Mouse (Mus musculus) lung, embryonic 16.5 days (tissue): ENCODE results near the gene St5. TPM values are rescaled to one million over a fixed set of nuclear protein-coding genes. Genes with fewer than 3 reads are reported as not detected.

ENCODE experiments used
- ATAC-seq: fragments of 200-750 bp; cut with Nextera tagmentation; 2 replicates; pipeline ENCODE4 v1.8.0; 2017; ENCODE audit warnings: low read depth, mild to moderate bottlenecking, moderate library complexity
- H3K27ac ChIP-seq: fragments of 300-500 bp; sonication (generic); 2 replicates; pipeline ENCODE4 v1.5.1; 2014; ENCODE audit warnings: mild to moderate bottlenecking, control low read depth, low read length
- H3K27me3 ChIP-seq: fragments of 300-500 bp; sonication (generic); 2 replicates; pipeline ENCODE4 v1.6.1; 2014; ENCODE audit warnings: low read depth, low read length, mixed read lengths; ENCODE audit not compliant: control insufficient read depth, insufficient read depth
- H3K36me3 ChIP-seq: fragments of 300-500 bp; sonication (generic); 2 replicates; pipeline ENCODE4 v1.6.1; 2014; ENCODE audit warnings: low read length; ENCODE audit not compliant: control insufficient read depth, insufficient read depth
- H3K4me1 ChIP-seq: fragments of 300-500 bp; sonication (generic); replicated peaks from 2 replicates; pipeline ENCODE4 v1.6.1; 2014; ENCODE audit warnings: low read length, mixed read lengths; ENCODE audit not compliant: control insufficient read depth, insufficient read depth
- H3K4me2 ChIP-seq: fragments of 300-500 bp; sonication (generic); 2 replicates; pipeline ENCODE4 v1.6.1; 2014; ENCODE audit warnings: low read depth, low read length, control low read depth
- H3K4me3 ChIP-seq: fragments of 300-500 bp; sonication (generic); 2 replicates; pipeline ENCODE4 v1.5.1; 2014; ENCODE audit warnings: mild to moderate bottlenecking, low read length, control low read depth
- H3K9ac ChIP-seq: fragments of 300-500 bp; sonication (generic); 2 replicates; pipeline ENCODE4 v1.6.1; 2014; ENCODE audit warnings: low read length, control low read depth
- H3K9me3 ChIP-seq: fragments of 300-500 bp; sonication (generic); 2 replicates; pipeline ENCODE4 v1.6.1; 2016; ENCODE audit warnings: low read length; ENCODE audit not compliant: control insufficient read depth
- WGBS: fragments of 180-500 bp; shearing (Covaris S2); extraction: QIAGEN DNeasy Blood & Tissue Kit; methylation state at CpG from one replicate; pipeline ENCODE4 v1.1.7; 2014; 5-methylcytosine and 5-hydroxymethylcytosine counted together
- polyA plus RNA-seq: library from polyadenylated mRNA; unstranded; fragments of >200 nt; fragmentation: Nextera tagmentation; extraction: Ambion mirVana; gene quantifications from 2 replicates; pipeline ENCODE4 v1.2.1, GENCODE M21; 2015

St5 gene
- polyA plus RNA-seq, 1 experiment from 2014 or later: 77.5 TPM

GRCm38 (mm10) chr7:109525740-109526663, 177.4 kb downstream of the St5 start:
- Histone ChIP-seq H3K9ac (no peak overlapping the region), H3K27ac (peak overlapping the region; percentile 28; the same call in 1 of the 2 replicates), H3K4me1 (peaks cover 4% of the 10 kb centered on the region), H3K4me3 (no peak overlapping the region), H3K4me2 (no peak overlapping the region), H3K27me3 (no peaks in the 10 kb centered on the region), H3K36me3 (peaks cover 54% of the 10 kb centered on the region), H3K9me3 (no peaks in the 10 kb centered on the region)
- no peak for ATAC-seq
- WGBS: 63% methylated on average over 16 of the region's 16 CpGs

- peak overlapping the region; percentile 20; the same call in 1 of the 2 replicates for H3K27ac ChIP-seq
- no peak for ATAC-seq
These were observed 178.6 kb downstream of the St5 start for GRCm38 (mm10) chr7:109524763-109525162.

GRCm38 (mm10) chr7:109524442-109524744, 179.0 kb downstream of the St5 start:
- Histone ChIP-seq H3K4me1 (peaks cover 14% of the 10 kb centered on the region), H3K9me3 (no peaks in the 10 kb centered on the region), H3K27ac (peak overlapping the region; percentile 20; the same call in 1 of the 2 replicates), H3K4me3 (no peak overlapping the region), H3K4me2 (no peak overlapping the region), H3K36me3 (peaks cover 42% of the 10 kb centered on the region), H3K27me3 (no peaks in the 10 kb centered on the region), H3K9ac (no peak overlapping the region)
- no peak for ATAC-seq

More at GRCm38 (mm10) chr7:109524763-109525162, 178.6 kb downstream of the St5 start:
- Histone ChIP-seq H3K4me3 (no peak overlapping the region), H3K9ac (no peak overlapping the region), H3K4me2 (no peak overlapping the region), H3K36me3 (peaks cover 44% of the 10 kb centered on the region), H3K9me3 (no peaks in the 10 kb centered on the region), H3K27me3 (no peaks in the 10 kb centered on the region), H3K4me1 (peaks cover 14% of the 10 kb centered on the region)
- 60% methylated on average over 3 of the region's 3 CpGs for WGBS

- Histone ChIP-seq H3K9ac (no peak overlapping the region), H3K4me2 (no peak overlapping the region), H3K27me3 (no peaks in the 10 kb centered on the region), H3K4me3 (no peak overlapping the region), H3K4me1 (peaks cover 14% of the 10 kb centered on the region), H3K27ac (no peak overlapping the region), H3K9me3 (no peaks in the 10 kb centered on the region), H3K36me3 (peaks cover 42% of the 10 kb centered on the region)
- 66% methylated on average over 6 of the region's 6 CpGs for WGBS
- no peak for ATAC-seq
These were observed 179.5 kb downstream of the St5 start for GRCm38 (mm10) chr7:109523741-109524441.

GRCm38 (mm10) chr7:109523304-109523703, 180.1 kb downstream of the St5 start:
- 61% methylated on average over 2 of the region's 2 CpGs for WGBS
- no peak for ATAC-seq
- Histone ChIP-seq H3K27ac (no peak overlapping the region), H3K4me1 (peaks cover 14% of the 10 kb centered on the region), H3K9me3 (no peaks in the 10 kb centered on the region), H3K4me3 (no peak overlapping the region), H3K4me2 (no peak overlapping the region), H3K9ac (no peak overlapping the region), H3K27me3 (no peaks in the 10 kb centered on the region), H3K36me3 (peaks cover 42% of the 10 kb centered on the region)

GRCm38 (mm10) chr7:109522084-109522483, 181.3 kb downstream of the St5 start:
- no peaks in the 10 kb centered on the region for H3K9me3 ChIP-seq
- no peaks in the 10 kb centered on the region for H3K27me3 ChIP-seq
- H3K9ac ChIP-seq: 0 out of 2 replicates have a peak overlapping the region, but pooled peaks have one; percentile 9
- no peak overlapping the region for H3K4me3 ChIP-seq
- H3K27ac ChIP-seq: no peak overlapping the region
- 67% methylated on average over 5 of the region's 5 CpGs for WGBS
- H3K4me2 ChIP-seq: no peak overlapping the region
- H3K36me3 ChIP-seq: peaks cover 40% of the 10 kb centered on the region
- H3K4me1 ChIP-seq: peaks cover 19% of the 10 kb centered on the region
- ATAC-seq: no peak

GRCm38 (mm10) chr7:109519936-109520335, 183.5 kb downstream of the St5 start:
- peak overlapping the region; percentile 90 for H3K4me3 ChIP-seq
- H3K9me3 ChIP-seq: no peaks in the 10 kb centered on the region
- H3K4me1 ChIP-seq: peaks cover 19% of the 10 kb centered on the region
- peaks cover 35% of the 10 kb centered on the region for H3K36me3 ChIP-seq
- peak overlapping the region; percentile 83 for H3K4me2 ChIP-seq
- H3K27ac ChIP-seq: peak overlapping the region; percentile 97
- no peaks in the 10 kb centered on the region for H3K27me3 ChIP-seq
- H3K9ac ChIP-seq: peak overlapping the region; percentile 99
- WGBS: 1% methylated on average over 10 of the region's 10 CpGs
- no peak for ATAC-seq

- H3K27me3 ChIP-seq: no peaks in the 10 kb centered on the region
- H3K36me3 ChIP-seq: peaks cover 27% of the 10 kb centered on the region
- ATAC-seq: peak; percentile 96
- peak within 1 kb of the TSS; percentile 90 for H3K4me3 ChIP-seq
- 0% methylated on average over 69 of the region's 72 CpGs for WGBS
- H3K9me3 ChIP-seq: no peaks in the 10 kb centered on the region
- H3K4me1 ChIP-seq: peaks cover 19% of the 10 kb centered on the region
- peak within 1 kb of the TSS; percentile 99 for H3K9ac ChIP-seq
- peak within 1 kb of the TSS; percentile 97 for H3K27ac ChIP-seq
- peak within 1 kb of the TSS; percentile 83 for H3K4me2 ChIP-seq
These were observed 184.3 kb downstream of the St5 start, which contains the start of gene Rpl27a for GRCm38 (mm10) chr7:109518838-109519696. Gene Rpl27a, plus strand, starts transcription at chr7:109519147.
